Mouse (Mus musculus) liver, embryonic 14.5 days (tissue): ENCODE results near the gene Leng8.

Experiments used
- CTCF ChIP-seq: IDR thresholded peaks from 2 replicates; pipeline ENCODE4 v1.5.1; 2016; ENCODE audit warnings: antibody characterized with exemption, low read depth, control low read depth
- EP300 ChIP-seq: IDR thresholded peaks from 2 replicates; pipeline ENCODE4 v1.6.1; 2016; ENCODE audit warnings: antibody characterized with exemption, low read depth

- no peak for TF ChIP-seq CTCF
- TF ChIP-seq EP300, result no peak
These were observed 9.7 kb downstream of the Leng8 start for GRCm38 (mm10) chr7:4146241-4147180.
